Mouse (Mus musculus) embryonic facial prominence, embryonic 14.5 days (tissue): ENCODE data around the gene Slc25a26. TPM values are rescaled to one million over a fixed set of nuclear protein-coding genes. Genes with fewer than 3 reads are reported as not detected.
A peak's percentile ranks its signal among the peaks of the same experiment; 100 is the strongest.
"Not testable (repeated sequence)": the region's sequence is repeated elsewhere in the genome, so short reads cannot be mapped to it uniquely, and the experiment has no call there.

Source experiments
- ATAC-seq: fragments of 200-750 bp; cut with Nextera tagmentation; 2 replicates; pipeline ENCODE4 v1.8.0; 2017; ENCODE audit warnings: low read depth, moderate number of reproducible peaks, moderate TSS enrichment
- DNase-seq: peaks from one replicate; pipeline ENCODE4 v3.0.0-alpha.2; 2015; ENCODE audit warnings: low spot score
- H3K27ac ChIP-seq: fragments of 300-500 bp; sonication (generic); replicated peaks from 2 replicates; pipeline ENCODE4 v1.5.1; 2014; ENCODE audit warnings: low read depth, mild to moderate bottlenecking, low read length, moderate library complexity
- H3K27me3 ChIP-seq: fragments of 300-500 bp; sonication (generic); replicated peaks from 2 replicates; pipeline ENCODE4 v1.6.1; 2014; ENCODE audit warnings: low read length; ENCODE audit not compliant: control insufficient read depth, insufficient read depth
- H3K36me3 ChIP-seq: fragments of 300-500 bp; sonication (generic); 2 replicates; pipeline ENCODE4 v1.6.1; 2014; ENCODE audit warnings: low read length, mixed read lengths; ENCODE audit not compliant: control insufficient read depth, insufficient read depth
- H3K4me1 ChIP-seq: fragments of 300-500 bp; sonication (generic); 2 replicates; pipeline ENCODE4 v1.6.1; 2014; ENCODE audit warnings: antibody characterized with exemption, low read length; ENCODE audit not compliant: control insufficient read depth, insufficient read depth
- H3K4me2 ChIP-seq: fragments of 300-500 bp; sonication (generic); 2 replicates; pipeline ENCODE4 v1.6.1; 2014; ENCODE audit warnings: low read depth, mild to moderate bottlenecking, low read length, moderate library complexity, mixed read lengths
- H3K4me3 ChIP-seq: fragments of 300-500 bp; sonication (generic); 2 replicates; pipeline ENCODE4 v1.5.1; 2014; ENCODE audit warnings: low read depth, mild to moderate bottlenecking, low read length
- H3K9ac ChIP-seq: fragments of 300-500 bp; sonication (generic); 2 replicates; pipeline ENCODE4 v1.6.1; 2014; ENCODE audit warnings: low read depth, mild to moderate bottlenecking, low read length, moderate library complexity, mixed read lengths
- H3K9me3 ChIP-seq: fragments of 300-500 bp; sonication (generic); 2 replicates; pipeline ENCODE4 v1.6.1; 2016; ENCODE audit warnings: low read length; ENCODE audit not compliant: control insufficient read depth
- WGBS: fragments of 180-500 bp; shearing (Covaris S2); extraction: QIAGEN DNeasy Blood & Tissue Kit; methylation state at CpG from one replicate; pipeline ENCODE4 v1.1.7; 2014; 5-methylcytosine and 5-hydroxymethylcytosine counted together
- polyA plus RNA-seq: library from polyadenylated mRNA; unstranded; fragments of >200 nt; fragmentation: Nextera tagmentation; extraction: Ambion mirVana; gene quantifications from 2 replicates; pipeline ENCODE4 v1.2.1, GENCODE M21; 2014

The Slc25a26 gene
- polyA plus RNA-seq, 1 experiment from 2014 or later = 6.8 TPM

GRCm38 (mm10) chr6:94541854-94542253 lies 41.7 kb downstream of the Slc25a26 start:
- no peak overlapping the region for H3K4me2 ChIP-seq
- 57% methylated on average over 7 of the region's 7 CpGs for WGBS
- H3K4me1 ChIP-seq = 0 out of 2 replicates have a peak, but pooled peaks cover 3% of the 10 kb centered on the region
- no peaks in the 10 kb centered on the region for H3K9me3 ChIP-seq
- no peak overlapping the region for H3K4me3 ChIP-seq
- H3K9ac ChIP-seq = no peak overlapping the region
- DNase-seq = peak; percentile 61
- no peaks in the 10 kb centered on the region for H3K36me3 ChIP-seq
- H3K27me3 ChIP-seq = no peaks in the 10 kb centered on the region
- H3K27ac ChIP-seq = no peak overlapping the region
- ATAC-seq = no peak

- peak; percentile 88 for DNase-seq
- H3K9ac ChIP-seq = no peak overlapping the region
- 27% methylated on average over 5 of the region's 5 CpGs for WGBS
- H3K27me3 ChIP-seq = no peaks in the 10 kb centered on the region
- no peak overlapping the region for H3K27ac ChIP-seq
- no peak overlapping the region for H3K4me2 ChIP-seq
- no peaks in the 10 kb centered on the region for H3K36me3 ChIP-seq
- no peak overlapping the region for H3K4me3 ChIP-seq
- ATAC-seq = peak; percentile 63
- no peaks in the 10 kb centered on the region for H3K9me3 ChIP-seq
- 0 out of 2 replicates have a peak, but pooled peaks cover 3% of the 10 kb centered on the region for H3K4me1 ChIP-seq
Observed at GRCm38 (mm10) chr6:94543902-94544840, 44.0 kb downstream of the Slc25a26 start.

GRCm38 (mm10) chr6:94547239-94547638 lies 47.1 kb downstream of the Slc25a26 start:
- DNase-seq (no peak), ATAC-seq (no peak)
- H3K4me1 ChIP-seq = no peaks in the 10 kb centered on the region
- 59% methylated on average over 4 of the region's 4 CpGs for WGBS
- H3K36me3 ChIP-seq = no peaks in the 10 kb centered on the region
- H3K27ac ChIP-seq = no peak overlapping the region
- 0 out of 2 replicates have a peak, but pooled peaks cover 6% of the 10 kb centered on the region for H3K9me3 ChIP-seq
- no peaks in the 10 kb centered on the region for H3K27me3 ChIP-seq
- H3K4me3 ChIP-seq = no peak overlapping the region
- H3K4me2 ChIP-seq = no peak overlapping the region
- H3K9ac ChIP-seq = no peak overlapping the region

GRCm38 (mm10) chr6:94550298-94550697 lies 50.2 kb downstream of the Slc25a26 start:
- Histone ChIP-seq H3K27me3 (no peaks in the 10 kb centered on the region), H3K9ac (no peak overlapping the region), H3K4me2 (no peak overlapping the region), H3K27ac (no peak overlapping the region), H3K4me3 (no peak overlapping the region), H3K36me3 (no peaks in the 10 kb centered on the region), H3K4me1 (no peaks in the 10 kb centered on the region), H3K9me3 (0 out of 2 replicates have a peak, but pooled peaks cover 6% of the 10 kb centered on the region)
- 70% methylated on average over 6 of the region's 6 CpGs for WGBS
- no peak for DNase-seq
- no peak for ATAC-seq

DNA sequence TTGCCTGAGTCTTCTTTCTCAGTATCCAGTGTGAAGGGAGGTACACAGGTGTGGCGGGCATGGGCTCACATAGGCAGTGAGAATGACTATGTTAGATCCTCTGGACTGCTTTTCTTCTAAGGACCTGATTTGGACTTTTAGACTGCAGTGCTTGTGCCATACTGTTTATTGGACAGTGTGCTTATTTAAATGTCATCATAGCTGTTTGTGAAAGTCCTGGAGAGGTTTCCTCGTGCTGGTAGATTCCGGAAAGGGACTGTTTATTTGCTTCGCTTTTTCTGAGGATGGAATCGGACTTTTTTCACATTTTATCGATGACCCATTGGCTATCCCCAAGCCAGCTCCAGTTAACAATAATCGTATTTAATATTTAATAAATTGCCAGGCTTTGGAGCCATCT lies 50.7 kb downstream of the Slc25a26 start:
- H3K9me3 ChIP-seq = 0 out of 2 replicates have a peak, but pooled peaks cover 6% of the 10 kb centered on the region
- 82% methylated on average over 7 of the region's 7 CpGs for WGBS
- H3K4me1 ChIP-seq = no peaks in the 10 kb centered on the region
- no peaks in the 10 kb centered on the region for H3K36me3 ChIP-seq
- H3K27ac ChIP-seq = no peak overlapping the region
- no peak overlapping the region for H3K9ac ChIP-seq
- no peak overlapping the region for H3K4me3 ChIP-seq
- ATAC-seq (no peak), DNase-seq (no peak)
- no peaks in the 10 kb centered on the region for H3K27me3 ChIP-seq
- no peak overlapping the region for H3K4me2 ChIP-seq

DNA sequence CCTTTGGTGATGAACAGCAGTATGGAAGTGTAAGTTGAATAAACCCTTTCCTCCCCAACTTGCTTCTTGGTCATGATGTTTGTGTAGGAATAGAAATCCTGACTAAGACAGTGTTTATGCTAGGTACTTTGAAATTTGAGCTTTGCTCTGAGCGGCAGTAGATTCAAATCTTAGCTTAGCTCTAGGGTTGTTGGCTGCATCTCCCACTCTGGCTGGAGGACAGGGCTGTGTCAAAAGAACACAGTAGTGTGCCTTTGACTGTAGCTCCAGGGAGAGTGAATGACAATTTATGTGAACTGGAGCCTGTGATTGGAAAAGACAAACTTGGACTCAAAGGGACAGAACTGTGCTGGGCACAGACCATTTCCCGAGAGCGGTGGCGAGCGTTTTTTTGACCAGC lies 53.0 kb downstream of the Slc25a26 start:
- H3K9ac ChIP-seq = no peak overlapping the region
- H3K27ac ChIP-seq = no peak overlapping the region
- no peaks in the 10 kb centered on the region for H3K36me3 ChIP-seq
- H3K4me1 ChIP-seq = no peaks in the 10 kb centered on the region
- DNase-seq (no peak), ATAC-seq (no peak)
- no peak overlapping the region for H3K4me3 ChIP-seq
- no peak overlapping the region for H3K4me2 ChIP-seq
- H3K27me3 ChIP-seq = no peaks in the 10 kb centered on the region
- 0 out of 2 replicates have a peak, but pooled peaks cover 6% of the 10 kb centered on the region for H3K9me3 ChIP-seq
- 83% methylated on average over 5 of the region's 5 CpGs for WGBS

- not testable (repeated sequence) for H3K36me3 ChIP-seq, H3K4me3 ChIP-seq, H3K4me2 ChIP-seq, ATAC-seq, H3K4me1 ChIP-seq, H3K9me3 ChIP-seq, DNase-seq, H3K27me3 ChIP-seq, H3K27ac ChIP-seq, H3K9ac ChIP-seq
- 70% methylated on average over 1 of the region's 1 CpGs for WGBS
Observed at GRCm38 (mm10) chr6:94558603-94559002, 58.5 kb downstream of the Slc25a26 start.

GRCm38 (mm10) chr6:94560896-94561295 lies 60.8 kb downstream of the Slc25a26 start:
- ATAC-seq = no peak

More at GRCm38 (mm10) chr6:94560896-94561295, 60.8 kb downstream of the Slc25a26 start:
- Histone ChIP-seq H3K9me3 (no peaks in the 10 kb centered on the region), H3K4me2 (no peak overlapping the region), H3K27ac (no peak overlapping the region), H3K4me1 (no peaks in the 10 kb centered on the region), H3K36me3 (no peaks in the 10 kb centered on the region), H3K4me3 (no peak overlapping the region), H3K9ac (no peak overlapping the region), H3K27me3 (no peaks in the 10 kb centered on the region; the same call in 1 of the 2 replicates)
- WGBS = 86% methylated on average over 1 of the region's 1 CpGs
- no peak for DNase-seq
